In genomic region chr4:109405415-109405814, GRCm38 (mm10) we compare ENCODE assay signal across 9 mouse cellular contexts. TPM values are rescaled to one million over a fixed set of nuclear protein-coding genes. Genes with fewer than 3 reads are reported as not detected.
DNase-seq lines count a peak whose midpoint lies in the region; ATAC-seq and TF ChIP-seq lines count a peak whose summit lies in the region.
"Had no signal": no experiment of that assay in that cellular context is flagged by ENCODE, and none has a peak within 500 bp of the region (broad histone marks: within the 10 kb centered on the region; RNA-seq: fewer than 3 reads in every experiment).

No protein-coding gene starts in this region.

- peak overlapping the region; percentile 69 to 82 for H3K27ac ChIP-seq in heart, embryonic 14.5 days (replicated peaks in 1 of 2; ENCODE audit: control insufficient read depth in 1 of 2, insufficient read depth in 1 of 2, low read depth in 2 of 2, low read length in 2 of 2)
- peak overlapping the region; percentile 69 for H3K27ac ChIP-seq in bone marrow macrophage, adult 2 months (ENCODE audit: insufficient read depth, low read depth, low read length)
- no peak overlapping the region for H3K27ac ChIP-seq in hindbrain, embryonic 11.5 days (ENCODE audit: low read depth, low read length)
- peak overlapping the region; percentile 89 for H3K27ac ChIP-seq in macrophage

- H3K9ac ChIP-seq in heart, embryonic 14.5 days (ENCODE audit: low read length) = peak overlapping the region; percentile 12; the same call in 1 of the 2 replicates
- H3K9ac ChIP-seq in hindbrain, embryonic 11.5 days (ENCODE audit: low read depth, low read length) = no peak overlapping the region

- H3K4me2 ChIP-seq in heart, embryonic 14.5 days (ENCODE audit: low read length) = peak overlapping the region; percentile 95
- H3K4me2 ChIP-seq in hindbrain, embryonic 11.5 days (replicated peaks; ENCODE audit: low read depth, low read length) = no peak overlapping the region

- H3K27me3 ChIP-seq in heart, embryonic 14.5 days (ENCODE audit: control insufficient read depth, insufficient read depth, low read length) = no peaks in the 10 kb centered on the region
- H3K27me3 ChIP-seq in hindbrain, embryonic 11.5 days (ENCODE audit: control insufficient read depth, insufficient read depth, low read length) = 0 out of 2 replicates have a peak, but pooled peaks cover 2% of the 10 kb centered on the region

- peaks cover 6 to 19% of the 10 kb centered on the region in 2 experiments for H3K4me1 ChIP-seq in heart, embryonic 14.5 days (ENCODE audit: control insufficient read depth in 2 of 2, insufficient read depth in 2 of 2, low read length in 2 of 2)
- peaks cover 17% of the 10 kb centered on the region for H3K4me1 ChIP-seq in bone marrow macrophage, adult 2 months (ENCODE audit: control insufficient read depth, insufficient read depth, low read length)
- no peaks in the 10 kb centered on the region; the same call in none of the 2 replicates for H3K4me1 ChIP-seq in hindbrain, embryonic 11.5 days (replicated peaks; ENCODE audit: control insufficient read depth, insufficient read depth, low read length)

- H3K36me3 ChIP-seq in heart, embryonic 14.5 days (ENCODE audit: control insufficient read depth, insufficient read depth, low read length) = no peaks in the 10 kb centered on the region; the same call in 1 of the 2 replicates
- H3K36me3 ChIP-seq in hindbrain, embryonic 11.5 days (ENCODE audit: control insufficient read depth, insufficient read depth, low read length) = no peaks in the 10 kb centered on the region
- H3K36me3 ChIP-seq in macrophage (ENCODE audit: inconsistent target) = no peaks in the 10 kb centered on the region; the same call in 1 of the 2 replicates

- intact Hi-C loops in heart, postnatal 14 days (cut with DNase I) = no loop called here

- no peak for ATAC-seq in heart, embryonic 14.5 days (ENCODE audit: insufficient number of reproducible peaks, insufficient read depth, low FRiP score, low read depth)
- peak; percentile 41 for ATAC-seq in hindbrain, embryonic 11.5 days (ENCODE audit: low FRiP score)
- ATAC-seq: CD4-positive, CD25-positive, alpha-beta regulatory T cell, adult 4 months had no signal

- WGBS in heart, embryonic 14.5 days = 63% methylated on average over 8 of the region's 8 CpGs
- WGBS in hindbrain, embryonic 11.5 days = 63% methylated on average over 8 of the region's 8 CpGs
- WGBS in macrophage (ENCODE audit: missing documents) = 82% methylated on average over 8 of the region's 8 CpGs

- no peaks in the 10 kb centered on the region for H3K79me2 ChIP-seq in macrophage (ENCODE audit: inconsistent target)

- no peak for DNase-seq in heart, postnatal 14 days
- DNase-seq in hindbrain, embryonic 11.5 days (ENCODE audit: low spot score) = peak; percentile 12
- DNase-seq in Muller cell, postnatal 12 days (ENCODE audit: inconsistent ontology term) = no peak
- DNase-seq in gastrocnemius, adult 18-20 months (ENCODE audit: low spot score) = no peak
- DNase-seq in yolk sac, embryonic 10.5 days (ENCODE audit: low spot score) = no peak

- TF ChIP-seq CTCF in bone marrow macrophage, adult 2 months (IDR thresholded peaks at IDR 0.05; ENCODE audit: low read depth, low read length) = no peak

- no peak for TF ChIP-seq POLR2A in bone marrow macrophage, adult 2 months (IDR thresholded peaks at IDR 0.05; ENCODE audit: borderline replicate concordance, low read depth, low read length)

- H3K4me3 ChIP-seq in heart, embryonic 14.5 days (ENCODE audit: control insufficient read depth in 1 of 2, insufficient read depth in 1 of 2, low read depth in 1 of 2, low read length in 2 of 2) = peak overlapping the region in 1 of 2 experiments; percentile 75; a peak in 2 of 4 replicates
- peak overlapping the region; percentile 30 for H3K4me3 ChIP-seq in bone marrow macrophage, adult 2 months (ENCODE audit: insufficient read depth, low read length)
- H3K4me3 ChIP-seq in hindbrain, embryonic 11.5 days (ENCODE audit: low read depth, low read length) = no peak overlapping the region
- peak overlapping the region; percentile 54; the same call in 1 of the 2 replicates for H3K4me3 ChIP-seq in macrophage (ENCODE audit: inconsistent target)

- H3K9me3 ChIP-seq in heart, embryonic 14.5 days (ENCODE audit: control insufficient read depth, low read length) = no peaks in the 10 kb centered on the region
- H3K9me3 ChIP-seq in hindbrain, embryonic 11.5 days (ENCODE audit: control insufficient read depth, low read length) = no peaks in the 10 kb centered on the region

RNA-seq across cellular contexts. Expression of gene Ttc39a, which starts 1.0 kb away (rescaled TPM):
- 7.7 and 8.2 TPM in 2 replicates for polyA plus RNA-seq in heart, embryonic 14.5 days (2014; fragmentation: Nextera tagmentation; extraction: Ambion mirVana)
- 1 to 10 TPM; 1.2 to 1.6 TPM for total RNA-seq in heart, postnatal 14 days (2021)
- 1.3 and 1.4 TPM in 2 replicates for polyA plus RNA-seq in bone marrow macrophage, adult 2 months (2012; ENCODE audit: insufficient read depth, insufficient read length, missing spikeins)
- polyA plus RNA-seq in hindbrain, embryonic 11.5 days (2014; fragmentation: Nextera tagmentation; extraction: Ambion mirVana) = 2.3 and 2.5 TPM in 2 replicates
- 10 to 100 TPM in 25 of 26 experiments, 1 to 10 TPM in 1; 9.5 to 66.3 (median 34.0) TPM for total RNA-seq in macrophage (2018; cell fraction: chromatin; rRNA removed)
- total RNA-seq in macrophage (2018; cell fraction: cytosol; rRNA removed) = 10 to 100 TPM in 8 of 26 experiments, 1 to 10 TPM in 18; 3.5 to 14.9 (median 7.1) TPM
- 10 to 100 TPM in 21 of 26 experiments, 1 to 10 TPM in 5; 6.4 to 27.7 (median 15.8) TPM for total RNA-seq in macrophage (2018; cell fraction: nucleus; rRNA removed)
- 3.5 to 7.7 TPM (median 5.7 TPM) in 3 replicates for polyA plus RNA-seq in macrophage (2018)
- total RNA-seq in gastrocnemius, adult 18-20 months (2021) = under 1 TPM in 1 of 2 experiments, not detected in 1; 0.11 TPM
- polyA plus RNA-seq: CD4-positive, CD25-positive, alpha-beta regulatory T cell, adult 4 months had no signal
